Mouse (Mus musculus) heart, postnatal 0 days (tissue): ENCODE measurements at regions not wholly inside any gene's neighbourhood (a gene's known extent, or its start where the extent isn't known, plus 50 kb on each side); places are given as distances from the start of the nearest gene placed in this dataset.

ENCODE experiments used
- CTCF ChIP-seq: IDR thresholded peaks from 2 replicates; pipeline ENCODE4 v1.5.1; 2016; ENCODE audit warnings: antibody characterized with exemption, control low read depth, low read depth
- EP300 ChIP-seq: IDR thresholded peaks from 2 replicates; pipeline ENCODE4 v1.6.1; 2016; ENCODE audit warnings: antibody characterized with exemption, low read depth

DNA sequence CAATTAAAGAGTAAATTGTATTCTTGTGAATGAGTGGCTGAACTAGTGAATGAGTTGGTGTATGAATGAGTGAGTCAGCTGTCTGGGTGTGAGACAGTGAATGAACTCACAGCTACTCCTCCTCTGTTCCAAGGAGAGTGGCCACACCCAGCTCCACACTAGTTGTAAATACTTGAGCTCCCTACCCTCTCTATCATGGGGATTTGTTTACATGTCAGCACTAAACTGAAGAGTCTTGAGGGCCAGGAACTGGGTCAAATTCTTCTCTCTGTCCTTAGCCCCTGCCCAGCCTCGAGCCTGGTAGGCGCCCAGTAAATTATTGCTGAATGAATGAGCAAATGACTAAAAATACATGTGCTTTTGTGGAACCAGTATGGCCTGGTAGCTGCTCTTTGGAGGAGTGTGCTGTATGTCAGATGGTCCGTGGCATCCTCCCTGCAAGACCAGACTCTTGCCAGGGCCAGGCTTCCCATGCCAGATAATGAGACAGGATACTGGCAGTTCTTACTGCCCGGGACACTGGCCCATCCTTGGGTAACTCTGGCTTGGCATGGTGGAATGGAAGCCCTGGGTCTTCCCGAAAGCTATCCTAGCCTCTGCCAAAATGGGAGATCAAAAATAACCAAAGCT is 94.8 kb upstream of the Rtl1 start:
- no peak for TF ChIP-seq CTCF
- no peak for TF ChIP-seq EP300
